Mouse (Mus musculus): ENCODE measurements around the gene Ptcd1. TPM values are rescaled to one million over a fixed set of nuclear protein-coding genes. Genes with fewer than 3 reads are reported as not detected.
"Not testable (repeated sequence)": the region's sequence is repeated elsewhere in the genome, so short reads cannot be mapped to it uniquely, and the experiment has no call there.

Gene Ptcd1
- polyA plus RNA-seq, 1 experiment from 2014 or later: 12.8 TPM

DNA sequence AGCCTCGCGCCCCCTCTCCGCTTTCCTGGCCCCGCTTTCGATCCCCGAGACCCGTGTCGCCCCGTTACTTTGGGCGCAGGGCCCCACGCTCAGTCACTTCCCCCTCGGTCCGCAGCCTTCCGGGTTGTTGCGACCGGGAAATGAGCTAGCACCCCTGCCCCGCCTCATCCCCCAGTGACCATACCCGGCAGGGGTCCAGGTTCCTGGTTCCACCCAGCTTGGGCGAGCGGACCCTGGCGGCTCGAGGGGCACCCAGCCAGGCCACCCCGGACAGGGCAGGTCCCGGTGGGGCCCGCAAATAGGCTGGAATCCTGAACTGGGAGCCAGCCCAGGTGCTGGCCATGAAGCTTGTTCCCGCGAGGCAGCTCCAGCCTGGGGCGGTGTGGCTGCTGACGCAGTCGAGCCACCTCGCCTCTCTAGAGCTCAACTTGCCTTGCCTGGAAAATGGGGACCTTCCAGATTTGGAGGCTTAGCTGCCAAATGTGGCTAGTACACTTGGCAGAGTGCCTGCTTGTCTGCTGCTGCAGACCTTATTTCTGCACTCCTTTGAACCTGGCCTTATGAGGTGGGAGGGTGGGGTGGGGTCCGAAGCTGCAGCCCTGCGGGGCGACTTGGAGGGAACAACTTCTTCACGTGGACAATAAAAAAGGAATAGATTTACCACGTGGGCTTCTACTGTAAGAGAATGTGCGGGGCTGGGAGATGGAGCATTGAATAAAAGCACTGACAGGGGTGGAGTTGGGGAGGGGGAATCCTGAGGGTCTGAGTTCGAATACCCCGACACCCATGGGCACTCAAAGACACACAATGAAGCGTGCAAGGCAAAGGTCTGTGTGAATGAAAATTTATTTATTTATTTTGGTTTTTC, 52.1 kb downstream of the Ptcd1 start:
- peak; percentile 64 for DNase-seq (ENCODE audit: low spot score)

DNA sequence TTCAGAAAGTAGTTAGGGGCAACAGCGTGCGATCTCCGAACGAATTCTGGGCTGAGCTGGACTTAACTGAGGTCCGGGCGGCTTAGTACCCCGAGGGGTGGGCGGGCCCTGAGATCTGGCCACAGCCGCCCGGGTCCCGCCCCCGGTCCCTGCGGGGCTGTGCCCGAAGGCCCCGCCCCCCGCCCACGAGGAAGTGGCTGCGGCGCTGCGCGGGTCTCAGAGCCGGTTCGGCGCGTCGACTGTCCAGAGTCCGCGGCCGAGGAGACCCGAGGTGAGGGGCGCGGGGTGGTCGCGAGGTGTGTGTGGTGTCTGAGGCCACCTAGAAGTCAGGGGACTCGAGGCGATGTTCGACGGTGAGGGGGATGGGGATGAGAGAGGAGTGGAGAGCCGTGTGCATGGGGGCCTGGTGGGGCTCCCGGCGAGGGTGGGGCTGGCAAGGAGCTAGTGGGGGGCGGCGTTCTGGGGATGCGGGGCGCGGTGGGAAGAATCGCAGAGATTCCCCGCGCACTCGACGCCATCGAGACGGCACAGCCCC, 52.8 kb downstream of the Ptcd1 start, which contains the start of gene Arpc1b:
Arpc1b (plus strand) TSS at position 145 of the 535 bp plus-strand sequence.
- peak; percentile 56 for DNase-seq (ENCODE audit: low spot score)

DNA sequence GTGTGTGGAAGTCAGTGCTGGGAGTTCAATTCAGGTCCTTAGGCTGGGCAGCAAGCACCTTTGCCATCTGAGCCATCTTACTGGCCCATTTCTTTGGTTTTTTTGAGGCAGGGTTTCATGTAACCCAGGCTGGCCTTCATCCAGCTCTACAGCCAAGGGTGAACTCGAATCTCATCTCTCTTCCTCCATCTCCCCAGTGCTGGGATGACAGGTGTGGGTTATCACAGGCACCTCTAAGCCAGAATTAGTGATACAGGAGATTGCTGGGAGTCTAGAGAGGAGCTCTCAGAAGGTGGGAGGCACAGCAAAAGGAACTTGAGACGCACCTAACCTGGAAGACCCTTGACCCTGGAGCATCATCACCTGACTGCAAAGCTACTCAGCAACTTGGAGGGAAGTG, 53.5 kb downstream of the Ptcd1 start:
- DNase-seq (ENCODE audit: low spot score): no peak

DNA sequence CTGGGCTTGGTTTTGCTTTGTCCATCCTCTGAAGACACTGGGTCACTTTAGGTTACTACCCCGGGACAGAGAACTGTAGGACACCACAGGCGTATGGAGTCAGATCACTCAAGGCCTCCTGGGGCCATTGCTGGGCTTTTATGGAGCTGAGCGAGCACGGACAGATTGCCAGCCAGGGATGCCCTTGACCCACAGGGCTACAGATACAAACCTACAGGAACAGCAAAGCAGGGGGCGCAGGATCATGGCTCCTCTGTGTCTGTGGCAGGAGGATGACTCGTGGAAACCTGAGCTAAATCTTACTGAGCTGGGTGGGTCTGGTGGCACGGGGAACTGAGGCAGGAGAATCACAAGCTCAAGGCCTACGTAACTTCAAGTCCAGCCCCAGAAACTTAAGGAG, 54.3 kb downstream of the Ptcd1 start:
- no peak for DNase-seq (ENCODE audit: low spot score)

DNA sequence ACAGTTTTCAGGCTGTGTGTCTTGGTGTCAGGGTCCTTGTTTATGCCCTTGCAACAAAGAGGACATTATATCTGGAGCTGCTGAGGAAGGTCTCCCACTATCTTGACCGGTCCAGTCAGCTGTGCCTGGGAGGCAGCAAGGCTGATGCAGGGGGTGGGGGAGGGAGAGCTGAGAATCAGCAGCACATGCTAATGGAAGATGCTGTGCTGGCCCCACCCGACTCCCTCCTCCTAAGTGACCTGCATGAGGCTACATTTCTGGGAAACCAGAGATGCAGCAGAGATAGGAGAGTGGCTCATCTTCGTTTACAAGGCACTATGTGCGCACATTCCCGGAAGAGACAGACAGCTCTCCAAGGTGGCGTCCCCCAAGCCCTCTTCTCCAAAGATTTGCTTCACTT, 56.5 kb downstream of the Ptcd1 start:
- no peak for DNase-seq (ENCODE audit: low spot score)

DNA sequence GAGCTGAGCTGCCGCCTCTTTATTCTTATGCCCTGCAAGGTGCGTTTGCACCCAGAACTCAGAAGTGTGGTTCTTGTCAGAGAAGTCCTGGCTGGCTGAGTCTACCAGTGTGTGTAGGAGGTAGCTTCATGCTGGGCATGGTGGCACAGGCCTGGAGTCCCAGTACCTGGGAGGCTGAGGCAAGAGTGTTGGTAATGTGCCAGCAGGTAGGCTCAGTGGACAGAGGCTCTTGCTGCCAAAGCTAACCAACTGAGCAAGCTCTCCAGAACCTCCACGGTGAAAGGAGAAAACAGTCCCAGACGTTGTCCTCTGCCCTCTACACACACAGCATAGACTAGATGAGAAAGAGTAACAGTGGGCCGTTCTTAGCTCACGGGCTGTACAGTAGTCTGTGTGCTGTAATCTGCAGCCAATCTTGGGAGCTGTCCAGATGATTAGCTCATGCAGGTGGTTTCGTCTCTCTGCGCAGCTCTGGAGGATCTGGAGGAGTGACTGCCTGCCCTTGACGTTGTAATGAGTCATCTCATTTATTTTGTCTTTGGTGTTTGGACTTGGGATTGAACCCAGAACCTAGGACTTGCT, 61.1 kb downstream of the Ptcd1 start:
- no peak for DNase-seq (ENCODE audit: low spot score)

DNA sequence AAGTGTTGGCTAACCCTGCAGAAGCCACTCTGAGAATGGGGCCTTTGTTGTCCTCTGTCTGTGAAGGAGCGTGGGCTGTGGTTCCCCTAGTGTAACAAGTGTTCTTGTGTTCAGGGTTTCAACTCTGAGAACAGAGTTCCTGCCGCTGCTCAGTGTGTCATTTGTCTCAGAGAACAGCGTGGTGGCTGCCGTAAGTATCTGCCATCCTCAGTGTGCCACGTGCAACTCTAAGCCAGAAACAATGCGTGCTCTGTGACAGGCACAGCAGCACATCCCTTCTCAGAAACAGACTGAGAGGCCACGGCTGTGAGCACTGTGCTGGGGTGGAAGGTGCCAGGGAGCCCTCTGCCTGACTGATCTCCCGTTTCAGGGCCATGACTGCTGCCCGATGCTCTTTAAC, 62.6 kb downstream of the Ptcd1 start:
- no peak for DNase-seq (ENCODE audit: low spot score)

DNA sequence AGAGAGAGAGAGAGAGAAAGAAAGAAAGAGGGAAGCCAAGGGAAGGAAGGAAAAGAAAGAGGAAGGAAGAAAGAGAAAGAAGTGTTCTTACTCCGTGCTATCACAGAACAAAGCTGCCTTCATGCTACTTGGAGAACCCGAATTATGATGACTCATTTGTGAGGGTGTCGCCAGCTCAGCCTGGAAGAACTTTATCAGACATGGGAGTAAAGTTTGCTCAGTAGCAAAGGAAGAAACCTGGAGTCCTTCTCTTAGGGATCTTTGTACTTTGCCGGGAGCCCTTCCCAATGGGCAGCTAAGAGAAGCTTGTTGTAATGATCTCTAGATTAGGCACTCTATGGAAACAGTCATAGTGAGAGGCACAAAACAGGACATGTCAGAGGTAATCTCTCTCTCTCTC, 64.2 kb downstream of the Ptcd1 start:
- no peak for DNase-seq (ENCODE audit: low spot score)

DNA sequence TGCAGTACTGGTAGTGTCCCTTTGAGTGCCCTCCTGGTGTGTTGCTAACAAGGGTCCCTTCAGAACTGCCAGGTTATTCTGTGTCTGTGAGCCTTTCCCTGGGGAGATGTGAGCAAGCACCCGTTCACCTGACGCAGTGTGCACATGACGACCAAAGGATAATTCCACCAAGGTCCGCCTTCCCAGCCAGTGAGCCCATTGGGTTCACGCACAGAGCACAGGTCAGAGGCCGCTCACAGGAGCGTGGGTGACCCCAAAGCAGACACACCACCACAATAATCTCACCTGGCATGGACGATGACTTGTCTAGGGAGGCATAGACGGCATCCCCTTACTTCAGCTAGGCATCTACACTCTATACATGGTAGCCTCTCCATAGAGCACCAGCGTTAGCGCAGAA, 65.5 kb downstream of the Ptcd1 start:
- DNase-seq (ENCODE audit: low spot score): not testable (repeated sequence)

DNA sequence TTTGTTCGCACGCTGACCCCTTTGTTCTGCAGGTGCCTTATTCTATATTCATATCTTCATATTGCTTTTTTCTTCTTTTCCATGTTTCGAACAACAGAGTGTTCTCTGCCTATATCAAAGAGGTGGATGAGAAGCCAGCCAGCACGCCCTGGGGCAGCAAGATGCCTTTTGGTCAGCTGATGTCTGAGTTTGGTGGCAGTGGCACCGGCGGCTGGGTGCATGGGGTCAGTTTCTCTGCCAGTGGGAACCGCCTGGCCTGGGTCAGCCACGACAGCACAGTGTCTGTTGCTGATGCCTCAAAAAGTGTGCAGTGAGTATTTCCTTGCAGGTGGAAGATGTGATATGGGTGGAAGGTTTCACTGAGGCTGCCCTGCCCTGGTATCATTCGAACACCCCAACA, 65.9 kb downstream of the Ptcd1 start:
- no peak for DNase-seq (ENCODE audit: low spot score)

DNA sequence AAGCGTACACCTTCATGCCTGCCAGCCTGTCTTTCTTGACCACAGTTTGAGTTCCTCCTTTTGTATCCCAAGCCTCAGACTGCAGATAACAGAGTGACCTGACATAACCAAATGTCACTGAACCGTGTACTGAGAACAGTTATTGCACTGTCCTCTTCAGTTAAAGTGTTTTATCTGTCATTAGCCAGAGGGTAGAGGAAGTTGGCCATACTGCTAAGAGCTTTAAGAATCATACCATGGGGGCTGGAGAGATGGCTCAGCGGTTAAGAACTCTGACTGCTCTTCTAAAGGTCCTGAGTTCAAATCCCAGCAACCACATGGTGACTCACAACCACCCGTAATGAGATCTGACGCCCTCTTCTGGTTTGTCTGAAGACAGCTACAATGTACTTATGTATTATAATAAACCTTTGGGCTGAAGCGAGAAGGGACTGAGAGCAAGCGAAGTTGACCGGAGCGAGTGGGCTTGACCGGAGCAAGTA, 68.5 kb downstream of the Ptcd1 start:
- no peak for DNase-seq (ENCODE audit: low spot score)

Other genes starting within 250 kb of the Ptcd1 start
- gene Smurf1, start 201.3 kb downstream of the Ptcd1 start, polyA plus RNA-seq (2015; fragmentation: Nextera tagmentation; extraction: Ambion mirVana): 7.7 and 10.0 TPM in 2 replicates
- not detected in 2 replicates for gene Gm4871, start 134.4 kb downstream of the Ptcd1 start, polyA plus RNA-seq (2015; fragmentation: Nextera tagmentation; extraction: Ambion mirVana)
- 0.22 TPM in 1 of 2 replicates, not detected in the other for gene 1700018F24Rik, start 124.1 kb downstream of the Ptcd1 start, polyA plus RNA-seq (2015; fragmentation: Nextera tagmentation; extraction: Ambion mirVana)
- gene Arpc1a, start 83.3 kb downstream of the Ptcd1 start, polyA plus RNA-seq (2015; fragmentation: Nextera tagmentation; extraction: Ambion mirVana): 148 and 153 TPM in 2 replicates
- gene Kpna7, start 83.1 kb downstream of the Ptcd1 start, polyA plus RNA-seq (2015; fragmentation: Nextera tagmentation; extraction: Ambion mirVana): 0.05 and 0.20 TPM in 2 replicates
- 563 and 603 TPM in 2 replicates for gene Arpc1b, start 52.9 kb downstream of the Ptcd1 start, polyA plus RNA-seq (2015; fragmentation: Nextera tagmentation; extraction: Ambion mirVana)
- 66.2 and 73.5 TPM in 2 replicates for gene Pdap1, start 26.9 kb downstream of the Ptcd1 start, polyA plus RNA-seq (2015; fragmentation: Nextera tagmentation; extraction: Ambion mirVana)
- 275 and 289 TPM in 2 replicates for gene Bud31, start 26.7 kb downstream of the Ptcd1 start, polyA plus RNA-seq (2015; fragmentation: Nextera tagmentation; extraction: Ambion mirVana)
- gene Cpsf4, start 105 bp upstream of the Ptcd1 start, polyA plus RNA-seq (2015; fragmentation: Nextera tagmentation; extraction: Ambion mirVana): 56.4 and 58.2 TPM in 2 replicates
- 651 and 696 TPM in 2 replicates for gene Atp5j2, start 25.0 kb upstream of the Ptcd1 start, polyA plus RNA-seq (2015; fragmentation: Nextera tagmentation; extraction: Ambion mirVana)
- gene Zkscan14, start 34.8 kb upstream of the Ptcd1 start, polyA plus RNA-seq (2015; fragmentation: Nextera tagmentation; extraction: Ambion mirVana): 17.2 and 18.7 TPM in 2 replicates
- 7.8 and 8.0 TPM in 2 replicates for gene Zkscan5, start 37.5 kb upstream of the Ptcd1 start, polyA plus RNA-seq (2015; fragmentation: Nextera tagmentation; extraction: Ambion mirVana)
- gene Zfp655, start 64.6 kb upstream of the Ptcd1 start, polyA plus RNA-seq (2015; fragmentation: Nextera tagmentation; extraction: Ambion mirVana): 34.2 and 36.4 TPM in 2 replicates
- 0.56 and 0.63 TPM in 2 replicates for gene Zscan25, start 113.4 kb upstream of the Ptcd1 start, polyA plus RNA-seq (2015; fragmentation: Nextera tagmentation; extraction: Ambion mirVana)
- not detected in 2 replicates for gene Cyp3a57, start 178.2 kb upstream of the Ptcd1 start, polyA plus RNA-seq (2015; fragmentation: Nextera tagmentation; extraction: Ambion mirVana)